Mouse (Mus musculus): Measurements from ENCODE around the gene Rapgef4.

GRCm38 (mm10) chr2:72055476-72055875, 74.4 kb downstream of the Rapgef4 start:
- no peak for TF ChIP-seq CTCF (IDR thresholded peaks at IDR 0.05; ENCODE audit: low read depth)
- TF ChIP-seq EP300 (optimal IDR thresholded peaks at IDR 0.05) = no peak

All from stomach, postnatal 0 days (tissue).